Mouse (Mus musculus) stomach, embryonic 15.5 days (tissue): ENCODE results near the gene Garnl3. TPM values are rescaled to one million over a fixed set of nuclear protein-coding genes. Genes with fewer than 3 reads are reported as not detected.
A peak's percentile ranks its signal among the peaks of the same experiment; 100 is the strongest.

Experiments used
- ATAC-seq: fragments of 200-750 bp; cut with Nextera tagmentation; 2 replicates; pipeline ENCODE4 v1.8.0; 2017; ENCODE audit warnings: low read depth, moderate number of reproducible peaks, moderate TSS enrichment; ENCODE audit not compliant: insufficient read depth, low FRiP score
- H3K27ac ChIP-seq: fragments of 300-500 bp; sonication (generic); 2 replicates; pipeline ENCODE4 v1.5.1; 2015; ENCODE audit warnings: mild to moderate bottlenecking, inconsistent platforms
- H3K27me3 ChIP-seq: fragments of 300-500 bp; sonication (generic); replicated peaks from 2 replicates; pipeline ENCODE4 v1.6.1; 2015; ENCODE audit warnings: inconsistent platforms
- H3K36me3 ChIP-seq: fragments of 300-500 bp; sonication (generic); 2 replicates; pipeline ENCODE4 v1.6.1; 2015; ENCODE audit warnings: inconsistent platforms
- H3K4me1 ChIP-seq: fragments of 300-500 bp; sonication (generic); 2 replicates; pipeline ENCODE4 v1.6.1; 2015; ENCODE audit warnings: inconsistent platforms
- H3K4me2 ChIP-seq: fragments of 300-500 bp; sonication (generic); 2 replicates; pipeline ENCODE4 v1.6.1; 2015; ENCODE audit warnings: mild to moderate bottlenecking, inconsistent platforms
- H3K4me3 ChIP-seq: fragments of 300-500 bp; sonication (generic); replicated peaks from 2 replicates; pipeline ENCODE4 v1.5.1; 2015; ENCODE audit warnings: inconsistent platforms
- H3K9ac ChIP-seq: fragments of 300-500 bp; sonication (generic); 2 replicates; pipeline ENCODE4 v1.6.1; 2015; ENCODE audit warnings: inconsistent platforms
- H3K9me3 ChIP-seq: fragments of 300-500 bp; sonication (generic); 2 replicates; pipeline ENCODE4 v1.6.1; 2016; ENCODE audit warnings: inconsistent platforms
- WGBS: fragments of 180-500 bp; shearing (Covaris S2); methylation state at CpG from one replicate; pipeline ENCODE4 v1.1.7; 2015; 5-methylcytosine and 5-hydroxymethylcytosine counted together
- polyA plus RNA-seq: library from polyadenylated mRNA; unstranded; fragments of >200 nt; fragmentation: Nextera tagmentation; extraction: Ambion mirVana; gene quantifications from 2 replicates; pipeline ENCODE4 v1.2.1, GENCODE M21; 2015

The Garnl3 gene
- polyA plus RNA-seq, 1 experiment from 2014 or later = 14.0 TPM

- no peaks in the 10 kb centered on the region for H3K9me3 ChIP-seq
- H3K27ac ChIP-seq = no peak overlapping the region
- WGBS = 79% methylated on average over 5 of the region's 5 CpGs
- H3K9ac ChIP-seq = no peak overlapping the region
- no peak for ATAC-seq
- no peaks in the 10 kb centered on the region for H3K4me1 ChIP-seq
- H3K36me3 ChIP-seq = no peaks in the 10 kb centered on the region
- no peak overlapping the region for H3K4me2 ChIP-seq
- no peak overlapping the region for H3K4me3 ChIP-seq
- no peaks in the 10 kb centered on the region for H3K27me3 ChIP-seq
These were observed 126.4 kb downstream of the Garnl3 start for GRCm38 (mm10) chr2:33005041-33005440.

- H3K36me3 ChIP-seq = no peaks in the 10 kb centered on the region
- H3K27me3 ChIP-seq = no peaks in the 10 kb centered on the region
- ATAC-seq = no peak
- no peak overlapping the region for H3K9ac ChIP-seq
- H3K4me2 ChIP-seq = no peak overlapping the region
- no peak overlapping the region for H3K4me3 ChIP-seq
- H3K4me1 ChIP-seq = no peaks in the 10 kb centered on the region
- 84% methylated on average over 7 of the region's 7 CpGs for WGBS
- H3K9me3 ChIP-seq = no peaks in the 10 kb centered on the region
- no peak overlapping the region for H3K27ac ChIP-seq
These were observed 129.3 kb downstream of the Garnl3 start for GRCm38 (mm10) chr2:33002144-33002543.

- no peak for ATAC-seq
- no peak overlapping the region for H3K4me2 ChIP-seq
- no peak overlapping the region for H3K9ac ChIP-seq
- H3K4me1 ChIP-seq = no peaks in the 10 kb centered on the region
- no peaks in the 10 kb centered on the region for H3K27me3 ChIP-seq
- H3K36me3 ChIP-seq = no peaks in the 10 kb centered on the region
- no peaks in the 10 kb centered on the region for H3K9me3 ChIP-seq
- WGBS = 84% methylated on average over 2 of the region's 2 CpGs
- no peak overlapping the region for H3K27ac ChIP-seq
- H3K4me3 ChIP-seq = no peak overlapping the region
These were observed 131.7 kb downstream of the Garnl3 start for GRCm38 (mm10) chr2:32999752-33000151.

- Histone ChIP-seq H3K9ac (no peak overlapping the region), H3K9me3 (no peaks in the 10 kb centered on the region), H3K27me3 (no peaks in the 10 kb centered on the region), H3K36me3 (no peaks in the 10 kb centered on the region), H3K4me3 (no peak overlapping the region), H3K27ac (no peak overlapping the region), H3K4me2 (no peak overlapping the region), H3K4me1 (no peaks in the 10 kb centered on the region)
- ATAC-seq = no peak
- 84% methylated on average over 4 of the region's 4 CpGs for WGBS
These were observed 133.7 kb downstream of the Garnl3 start for GRCm38 (mm10) chr2:32997792-32998191.

- no peak overlapping the region for H3K4me2 ChIP-seq
- no peaks in the 10 kb centered on the region for H3K27me3 ChIP-seq
- WGBS = 80% methylated on average over 6 of the region's 6 CpGs
- no peak overlapping the region for H3K27ac ChIP-seq
- H3K4me3 ChIP-seq = no peak overlapping the region
- H3K9me3 ChIP-seq = no peaks in the 10 kb centered on the region
- no peak overlapping the region for H3K9ac ChIP-seq
- no peak for ATAC-seq
- H3K36me3 ChIP-seq = no peaks in the 10 kb centered on the region
- H3K4me1 ChIP-seq = no peaks in the 10 kb centered on the region
These were observed 134.4 kb downstream of the Garnl3 start for GRCm38 (mm10) chr2:32997081-32997480.

- Histone ChIP-seq H3K27me3 (no peaks in the 10 kb centered on the region), H3K36me3 (no peaks in the 10 kb centered on the region), H3K4me2 (no peak overlapping the region), H3K9me3 (no peaks in the 10 kb centered on the region), H3K4me1 (no peaks in the 10 kb centered on the region), H3K9ac (no peak overlapping the region), H3K27ac (no peak overlapping the region), H3K4me3 (no peak overlapping the region)
- 58% methylated on average over 6 of the region's 6 CpGs for WGBS
- ATAC-seq = no peak
These were observed 139.3 kb downstream of the Garnl3 start for GRCm38 (mm10) chr2:32992130-32992529.

- 70% methylated on average over 13 of the region's 13 CpGs for WGBS
- ATAC-seq = no peak
- H3K27me3 ChIP-seq = no peaks in the 10 kb centered on the region
- H3K4me2 ChIP-seq = no peak overlapping the region
- no peaks in the 10 kb centered on the region for H3K9me3 ChIP-seq
- H3K36me3 ChIP-seq = no peaks in the 10 kb centered on the region
- H3K4me1 ChIP-seq = no peaks in the 10 kb centered on the region
- H3K27ac ChIP-seq = no peak overlapping the region
- no peak overlapping the region for H3K9ac ChIP-seq
- H3K4me3 ChIP-seq = no peak overlapping the region
These were observed 141.2 kb downstream of the Garnl3 start for GRCm38 (mm10) chr2:32990167-32990832.

GRCm38 (mm10) chr2:32989376-32989775, 142.1 kb downstream of the Garnl3 start:
- WGBS = 61% methylated on average over 3 of the region's 3 CpGs
- no peak for ATAC-seq
- H3K4me1 ChIP-seq = no peaks in the 10 kb centered on the region
- no peaks in the 10 kb centered on the region for H3K36me3 ChIP-seq
- no peak overlapping the region for H3K27ac ChIP-seq
- H3K27me3 ChIP-seq = no peaks in the 10 kb centered on the region
- H3K4me3 ChIP-seq = no peak overlapping the region
- H3K9ac ChIP-seq = no peak overlapping the region
- H3K4me2 ChIP-seq = no peak overlapping the region
- H3K9me3 ChIP-seq = no peaks in the 10 kb centered on the region

GRCm38 (mm10) chr2:32985844-32986243, 145.6 kb downstream of the Garnl3 start:
- H3K4me1 ChIP-seq = peaks cover 7% of the 10 kb centered on the region
- no peaks in the 10 kb centered on the region for H3K36me3 ChIP-seq
- no peaks in the 10 kb centered on the region for H3K9me3 ChIP-seq
- no peaks in the 10 kb centered on the region for H3K27me3 ChIP-seq
- no peak for ATAC-seq
- no peak overlapping the region for H3K9ac ChIP-seq
- no peak overlapping the region for H3K4me2 ChIP-seq
- H3K4me3 ChIP-seq = no peak overlapping the region
- 44% methylated on average over 8 of the region's 8 CpGs for WGBS
- H3K27ac ChIP-seq = no peak overlapping the region

- Histone ChIP-seq H3K9ac (no peak overlapping the region), H3K4me2 (no peak overlapping the region), H3K27ac (no peak overlapping the region), H3K36me3 (no peaks in the 10 kb centered on the region), H3K4me1 (peaks cover 10% of the 10 kb centered on the region), H3K4me3 (no peak overlapping the region), H3K9me3 (no peaks in the 10 kb centered on the region), H3K27me3 (no peaks in the 10 kb centered on the region)
- WGBS = 47% methylated on average over 6 of the region's 6 CpGs
- ATAC-seq = no peak
These were observed 147.8 kb downstream of the Garnl3 start for GRCm38 (mm10) chr2:32983617-32984016.

GRCm38 (mm10) chr2:32982700-32983099, 148.8 kb downstream of the Garnl3 start:
- no peaks in the 10 kb centered on the region for H3K36me3 ChIP-seq
- under 1% methylated on average over 4 of the region's 4 CpGs for WGBS
- H3K4me1 ChIP-seq = peaks cover 10% of the 10 kb centered on the region
- no peak overlapping the region for H3K9ac ChIP-seq
- H3K4me3 ChIP-seq = peak overlapping the region; percentile 78
- H3K9me3 ChIP-seq = no peaks in the 10 kb centered on the region
- peak overlapping the region; percentile 98 for H3K4me2 ChIP-seq
- no peak overlapping the region for H3K27ac ChIP-seq
- ATAC-seq = no peak
- no peaks in the 10 kb centered on the region for H3K27me3 ChIP-seq

- under 1% methylated on average over 49 of the region's 50 CpGs for WGBS
- Histone ChIP-seq H3K9me3 (no peaks in the 10 kb centered on the region), H3K4me3 (peak within 1 kb of the TSS; percentile 78), H3K27me3 (no peaks in the 10 kb centered on the region), H3K27ac (no peak within 1 kb of the TSS; the same call in 1 of the 2 replicates), H3K4me1 (peaks cover 10% of the 10 kb centered on the region), H3K36me3 (no peaks in the 10 kb centered on the region), H3K9ac (peak within 1 kb of the TSS; percentile 73), H3K4me2 (peak within 1 kb of the TSS; percentile 98)
- ATAC-seq = peak; percentile 97
These were observed 149.7 kb downstream of the Garnl3 start, which contains the start of gene Slc2a8 for GRCm38 (mm10) chr2:32981725-32982271. Slc2a8 (minus strand) TSS chr2:32982083.
